Mouse (Mus musculus): ENCODE results near the gene Cnot9. TPM values are rescaled to one million over a fixed set of nuclear protein-coding genes. Genes with fewer than 3 reads are reported as not detected.
"Not testable (repeated sequence)": the region's sequence is repeated elsewhere in the genome, so short reads cannot be mapped to it uniquely, and the experiment has no call there.

The Cnot9 gene
- polyA plus RNA-seq (2012; ENCODE audit: insufficient read depth, low replicate concordance), result 7.3 and 10.2 TPM in 2 replicates

GRCm38 (mm10) chr1:74505721-74506464 lies at the start of gene Cnot9:
Gene Cnot9, plus strand, starts transcription at chr1:74506058.
- Histone ChIP-seq H3K9me3 (no peaks in the 10 kb centered on the region), H3K27me3 (replicated peaks) (no peaks in the 10 kb centered on the region), H3K4me1 (peaks cover 54% of the 10 kb centered on the region), H3K36me3 (replicated peaks; ENCODE audit: low read length) (peaks cover 17% of the 10 kb centered on the region), H3K4me3 (replicated peaks) (peak within 1 kb of the TSS; percentile 99)
- no peak for TF ChIP-seq GATA1 (IDR thresholded peaks at IDR 0.05; ENCODE audit: borderline replicate concordance, low read length)
- peak; percentile 64; the same call in 1 of the 2 replicates for TF ChIP-seq FLI1 (IDR thresholded peaks at IDR 0.05; ENCODE audit: low read length)

- TF ChIP-seq FLI1 (IDR thresholded peaks at IDR 0.05; ENCODE audit: low read length), result no peak
- no peak for TF ChIP-seq GATA1 (IDR thresholded peaks at IDR 0.05; ENCODE audit: borderline replicate concordance, low read length)
- Histone ChIP-seq H3K9me3 (no peaks in the 10 kb centered on the region), H3K36me3 (replicated peaks; ENCODE audit: low read length) (peaks cover 82% of the 10 kb centered on the region), H3K27me3 (replicated peaks) (no peaks in the 10 kb centered on the region), H3K4me3 (replicated peaks) (no peak overlapping the region), H3K4me1 (no peaks in the 10 kb centered on the region)
These were observed 45.6 kb upstream of the Cnot9 start for GRCm38 (mm10) chr1:74460273-74460672.

- no peaks in the 10 kb centered on the region for H3K9me3 ChIP-seq
- no peaks in the 10 kb centered on the region; the same call in 1 of the 2 replicates for H3K4me1 ChIP-seq
- TF ChIP-seq FLI1 (IDR thresholded peaks at IDR 0.05; ENCODE audit: low read length), result no peak
- TF ChIP-seq GATA1 (IDR thresholded peaks at IDR 0.05; ENCODE audit: borderline replicate concordance, low read length), result no peak
- H3K36me3 ChIP-seq (replicated peaks; ENCODE audit: low read length), result peaks cover 89% of the 10 kb centered on the region
- no peak overlapping the region for H3K4me3 ChIP-seq (replicated peaks)
- no peaks in the 10 kb centered on the region for H3K27me3 ChIP-seq (replicated peaks)
These were observed 20.1 kb upstream of the Cnot9 start for GRCm38 (mm10) chr1:74485792-74486191.

- TF ChIP-seq FLI1 (IDR thresholded peaks at IDR 0.05; ENCODE audit: low read length) (no peak), GATA1 (IDR thresholded peaks at IDR 0.05; ENCODE audit: borderline replicate concordance, low read length) (no peak)
- Histone ChIP-seq H3K36me3 (replicated peaks; ENCODE audit: low read length) (peaks cover 20% of the 10 kb centered on the region), H3K4me1 (peaks cover 24% of the 10 kb centered on the region), H3K9me3 (no peaks in the 10 kb centered on the region), H3K27me3 (replicated peaks) (no peaks in the 10 kb centered on the region), H3K4me3 (replicated peaks) (no peak overlapping the region)
These were observed 4.8 kb upstream of the Cnot9 start for GRCm38 (mm10) chr1:74501106-74501505.

GRCm38 (mm10) chr1:74505393-74505720 lies 501 bp upstream of the Cnot9 start:
- Histone ChIP-seq H3K36me3 (replicated peaks; ENCODE audit: low read length) (peaks cover 14% of the 10 kb centered on the region), H3K27me3 (replicated peaks) (no peaks in the 10 kb centered on the region), H3K4me3 (replicated peaks) (peak overlapping the region; percentile 99), H3K9me3 (no peaks in the 10 kb centered on the region), H3K4me1 (peaks cover 56% of the 10 kb centered on the region)
- TF ChIP-seq GATA1 (IDR thresholded peaks at IDR 0.05; ENCODE audit: borderline replicate concordance, low read length), result no peak
- no peak for TF ChIP-seq FLI1 (IDR thresholded peaks at IDR 0.05; ENCODE audit: low read length)

- H3K36me3 ChIP-seq (replicated peaks; ENCODE audit: low read length), result peaks cover 19% of the 10 kb centered on the region
- peaks cover 48% of the 10 kb centered on the region for H3K4me1 ChIP-seq
- TF ChIP-seq GATA1 (IDR thresholded peaks at IDR 0.05; ENCODE audit: borderline replicate concordance, low read length) (no peak), FLI1 (IDR thresholded peaks at IDR 0.05; ENCODE audit: low read length) (no peak)
- no peaks in the 10 kb centered on the region for H3K9me3 ChIP-seq
- H3K4me3 ChIP-seq (replicated peaks), result peak overlapping the region; percentile 99
- no peaks in the 10 kb centered on the region for H3K27me3 ChIP-seq (replicated peaks)
These were observed 618 bp downstream of the Cnot9 start for GRCm38 (mm10) chr1:74506471-74506881.

GRCm38 (mm10) chr1:74507780-74508179 lies 1.9 kb downstream of the Cnot9 start:
- H3K4me1 ChIP-seq, result peaks cover 44% of the 10 kb centered on the region
- peaks cover 26% of the 10 kb centered on the region for H3K36me3 ChIP-seq (replicated peaks; ENCODE audit: low read length)
- TF ChIP-seq FLI1 (IDR thresholded peaks at IDR 0.05; ENCODE audit: low read length), result no peak
- TF ChIP-seq GATA1 (IDR thresholded peaks at IDR 0.05; ENCODE audit: borderline replicate concordance, low read length), result no peak
- H3K27me3 ChIP-seq (replicated peaks), result no peaks in the 10 kb centered on the region
- H3K9me3 ChIP-seq, result no peaks in the 10 kb centered on the region
- H3K4me3 ChIP-seq (replicated peaks), result peak overlapping the region; percentile 64

GRCm38 (mm10) chr1:74511306-74511705 lies 5.4 kb downstream of the Cnot9 start:
- no peaks in the 10 kb centered on the region for H3K9me3 ChIP-seq
- peaks cover 46% of the 10 kb centered on the region for H3K4me1 ChIP-seq
- TF ChIP-seq FLI1 (IDR thresholded peaks at IDR 0.05; ENCODE audit: low read length), result no peak
- no peak for TF ChIP-seq GATA1 (IDR thresholded peaks at IDR 0.05; ENCODE audit: borderline replicate concordance, low read length)
- H3K36me3 ChIP-seq (replicated peaks; ENCODE audit: low read length), result peaks cover 48% of the 10 kb centered on the region
- H3K4me3 ChIP-seq (replicated peaks), result no peak overlapping the region
- H3K27me3 ChIP-seq (replicated peaks), result no peaks in the 10 kb centered on the region

GRCm38 (mm10) chr1:74512999-74513398 lies 7.1 kb downstream of the Cnot9 start:
- not testable (repeated sequence) for H3K27me3 ChIP-seq (replicated peaks); H3K4me3 ChIP-seq (replicated peaks); H3K9me3 ChIP-seq
- Histone ChIP-seq H3K4me1 (peaks cover 29% of the 10 kb centered on the region), H3K36me3 (replicated peaks; ENCODE audit: low read length) (peaks cover 60% of the 10 kb centered on the region)

GRCm38 (mm10) chr1:74519875-74520274 lies 14.0 kb downstream of the Cnot9 start:
- Histone ChIP-seq H3K4me1 (peaks cover 12% of the 10 kb centered on the region; the same call in 1 of the 2 replicates), H3K4me3 (replicated peaks) (no peak overlapping the region), H3K9me3 (no peaks in the 10 kb centered on the region), H3K36me3 (replicated peaks; ENCODE audit: low read length) (peaks cover 85% of the 10 kb centered on the region), H3K27me3 (replicated peaks) (no peaks in the 10 kb centered on the region)
- no peak for TF ChIP-seq FLI1 (IDR thresholded peaks at IDR 0.05; ENCODE audit: low read length)
